Mouse (Mus musculus): ENCODE results near the gene Ypel4. TPM values are rescaled to one million over a fixed set of nuclear protein-coding genes. Genes with fewer than 3 reads are reported as not detected.

The Ypel4 gene
- polyA plus RNA-seq, 2 experiments from 2014 or later: 0.64 to 1.1 TPM

GRCm38 (mm10) chr2:84762295-84762694 lies 28.4 kb downstream of the Ypel4 start:
- ATAC-seq: no peak

GRCm38 (mm10) chr2:84762818-84763217 lies 29.0 kb downstream of the Ypel4 start:
- no peak for ATAC-seq

- no peak for ATAC-seq
These were observed 36.6 kb downstream of the Ypel4 start for GRCm38 (mm10) chr2:84770501-84770900.

- ATAC-seq: no peak
These were observed 38.6 kb downstream of the Ypel4 start for GRCm38 (mm10) chr2:84772454-84772853.

- ATAC-seq: no peak
These were observed 39.3 kb downstream of the Ypel4 start for GRCm38 (mm10) chr2:84773195-84773594.

GRCm38 (mm10) chr2:84774751-84775150 lies 40.9 kb downstream of the Ypel4 start:
- no peak for ATAC-seq

GRCm38 (mm10) chr2:84775241-84775640 lies 41.4 kb downstream of the Ypel4 start, which contains the start of gene Serping1:
Serping1 (minus strand) TSS chr2:84775444.
- ATAC-seq: no peak

- no peak for ATAC-seq
These were observed 41.8 kb downstream of the Ypel4 start for GRCm38 (mm10) chr2:84775665-84776064.

- ATAC-seq: no peak
These were observed 43.8 kb downstream of the Ypel4 start for GRCm38 (mm10) chr2:84777706-84778105.

GRCm38 (mm10) chr2:84779210-84779609 lies 45.4 kb downstream of the Ypel4 start:
- ATAC-seq: peak; percentile 96

- no peak for ATAC-seq
These were observed 49.5 kb downstream of the Ypel4 start for GRCm38 (mm10) chr2:84783315-84783714.

- ATAC-seq: no peak
These were observed 50.1 kb downstream of the Ypel4 start for GRCm38 (mm10) chr2:84783840-84784566.

Other genes starting within 250 kb of the Ypel4 start
- under 1 TPM; 0.29 to 0.67 TPM for gene Ctnnd1, start 83.3 kb upstream of the Ypel4 start, polyA plus RNA-seq (2017; shearing (Covaris generic))
- gene Btbd18, start 75.0 kb upstream of the Ypel4 start, polyA plus RNA-seq (2017; shearing (Covaris generic)): under 1 TPM; 0.15 to 0.53 TPM
- gene Selenoh, start 63.3 kb upstream of the Ypel4 start, polyA plus RNA-seq (2017; shearing (Covaris generic)): 100 to 1,000 TPM; 152 to 184 TPM
- not detected for gene Gm28635, start 56.0 kb upstream of the Ypel4 start, polyA plus RNA-seq (2017; shearing (Covaris generic))
- gene Med19, start 55.7 kb upstream of the Ypel4 start, polyA plus RNA-seq (2017; shearing (Covaris generic)): 10 to 100 TPM; 16.9 to 17.8 TPM
- 100 to 1,000 TPM; 108 to 124 TPM for gene Tmx2, start 54.9 kb upstream of the Ypel4 start, polyA plus RNA-seq (2017; shearing (Covaris generic))
- gene Zdhhc5, start 18.9 kb upstream of the Ypel4 start, polyA plus RNA-seq (2017; shearing (Covaris generic)): 10 to 100 TPM; 13.7 to 14.5 TPM
- 10 to 100 TPM; 47.4 to 47.7 TPM for gene Clp1, start 6.7 kb upstream of the Ypel4 start, polyA plus RNA-seq (2017; shearing (Covaris generic))
- not detected for gene Gm19426, start 9.6 kb downstream of the Ypel4 start, polyA plus RNA-seq (2017; shearing (Covaris generic))
- not detected for gene Serping1, start 41.4 kb downstream of the Ypel4 start, polyA plus RNA-seq (2017; shearing (Covaris generic))
- gene Ube2l6, start 64.8 kb downstream of the Ypel4 start, polyA plus RNA-seq (2017; shearing (Covaris generic)): 10 to 100 TPM; 71.4 to 83.0 TPM
- gene Smtnl1, start 88.6 kb downstream of the Ypel4 start, polyA plus RNA-seq (2017; shearing (Covaris generic)): not detected
- gene Timm10, start 92.9 kb downstream of the Ypel4 start, polyA plus RNA-seq (2017; shearing (Covaris generic)): 10 to 100 TPM; 36.8 to 40.4 TPM
- 1 to 10 TPM; 3.7 to 7.6 TPM for gene Slc43a1, start 104.8 kb downstream of the Ypel4 start, polyA plus RNA-seq (2017; shearing (Covaris generic))
- not detected for gene Rtn4rl2, start 152.7 kb downstream of the Ypel4 start, polyA plus RNA-seq (2017; shearing (Covaris generic))
- gene Slc43a3, start 202.5 kb downstream of the Ypel4 start, polyA plus RNA-seq (2017; shearing (Covaris generic)): 10 to 100 TPM; 15.5 to 15.6 TPM
- gene Prg2, start 246.4 kb downstream of the Ypel4 start, polyA plus RNA-seq (2017; shearing (Covaris generic)): under 1 TPM in 1 of 2 experiments, not detected in 1; 0.65 TPM